Mouse (Mus musculus) c-Kit-positive CD71-positive TER-119-negative erythroid progenitor cells, embryonic 14.5 days (primary cell): Measurements from ENCODE around the gene Tmem182.

Source experiments
- DNase-seq: peaks from one replicate; pipeline ENCODE4 v3.0.0-alpha.2; 2013; ENCODE audit warnings: low read depth

The Tmem182 gene

DNA sequence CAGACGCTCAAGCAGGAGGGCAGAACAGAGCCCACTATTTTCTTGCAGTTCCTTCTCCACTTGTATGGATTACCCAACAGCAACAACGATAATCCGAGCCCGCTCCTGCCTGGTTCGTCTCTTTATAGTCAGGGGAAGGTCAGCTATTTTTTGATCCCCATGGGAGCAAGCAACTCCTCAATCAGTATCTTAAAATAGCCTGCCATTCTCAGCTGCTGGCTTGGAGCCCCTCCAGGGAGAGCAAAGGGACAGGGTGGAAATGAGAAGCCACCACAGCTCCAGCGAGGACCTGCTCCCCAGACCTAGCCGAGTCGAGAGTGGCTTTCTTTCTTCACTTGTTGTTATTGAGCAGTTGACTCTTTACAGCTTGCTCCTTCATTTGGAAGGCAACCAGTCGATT, at the start of gene Tmem182:
Gene Tmem182, plus strand, starts transcription at position 251 of the 400 bp plus-strand sequence.
- no peak for DNase-seq

DNA sequence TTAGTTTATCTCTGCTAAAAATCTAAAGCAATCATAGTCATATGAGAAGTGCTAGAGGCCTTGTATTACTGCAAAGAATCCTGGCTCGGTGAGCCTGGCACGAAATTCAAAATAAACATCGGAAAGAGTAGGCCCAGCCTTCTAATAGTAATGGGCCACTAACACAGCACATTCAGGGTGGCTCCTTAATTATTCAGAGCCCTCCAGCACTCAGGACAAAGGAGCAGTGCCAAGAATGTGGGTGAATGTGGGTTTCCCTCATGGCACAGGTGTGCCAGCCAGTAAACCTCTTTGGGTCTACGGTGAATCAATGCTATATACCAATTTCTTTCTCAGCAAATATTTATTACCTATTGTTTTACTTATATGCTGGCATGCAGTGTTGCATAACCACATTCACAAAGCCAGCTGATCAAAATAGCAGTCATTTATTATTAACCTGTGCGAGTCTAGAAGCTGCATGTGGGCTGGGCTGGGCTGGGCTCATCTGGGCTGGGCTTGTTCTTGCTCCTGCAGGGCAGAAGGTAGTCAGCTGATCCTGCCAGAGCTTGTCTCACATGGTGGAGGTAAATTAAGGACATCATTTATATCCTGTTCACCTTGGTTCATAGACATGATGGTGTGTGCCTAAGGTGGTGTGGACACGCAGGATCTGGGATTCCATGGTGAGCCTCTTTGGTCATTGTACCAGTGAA, 45.5 kb upstream of the Tmem182 start:
- DNase-seq = no peak

DNA sequence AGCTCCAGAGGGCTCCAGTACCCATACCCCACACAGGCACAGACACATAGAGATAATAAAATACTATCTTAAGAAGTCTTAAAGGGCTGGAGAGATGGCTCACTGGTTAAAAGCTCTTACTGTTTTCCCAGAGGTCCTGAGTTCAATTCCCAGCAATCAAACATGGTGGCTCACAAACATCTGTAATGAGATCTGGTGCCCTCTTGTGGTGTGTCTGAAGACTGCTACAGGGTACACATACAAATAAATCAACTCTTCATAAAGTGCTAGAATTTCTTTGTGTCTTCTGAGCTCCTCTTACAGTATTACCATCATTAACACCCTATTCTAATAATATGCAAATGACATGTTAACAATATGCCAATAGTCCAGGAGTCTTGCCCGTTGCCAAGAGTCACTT, 41.4 kb upstream of the Tmem182 start:
- DNase-seq = no peak

DNA sequence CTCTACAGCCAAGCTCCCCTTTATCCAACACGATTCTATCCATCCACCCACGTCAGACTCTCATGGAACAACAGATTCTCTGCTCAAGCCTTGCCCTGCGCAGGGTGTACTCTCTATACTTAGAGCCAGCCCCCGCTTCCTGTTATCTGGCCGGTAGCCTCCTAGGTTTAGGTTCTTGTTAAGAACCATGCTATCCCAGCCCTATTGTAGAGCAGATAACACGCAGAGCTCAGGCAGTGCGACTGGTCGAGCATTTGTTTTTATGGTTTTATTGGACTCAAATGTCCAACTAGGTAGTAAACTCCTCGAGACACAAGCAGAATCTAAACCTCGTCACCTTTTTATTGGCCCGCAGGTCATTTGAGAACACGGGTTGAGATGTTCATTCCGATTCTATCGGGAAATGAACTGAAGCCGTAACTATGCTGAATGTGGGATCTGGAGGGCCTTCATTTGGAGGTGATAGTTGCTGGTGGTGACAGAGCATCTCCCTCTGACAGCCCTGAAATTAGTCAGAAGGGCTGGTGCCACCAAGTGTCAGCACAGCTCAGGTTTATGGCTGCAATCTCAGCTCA, 40.6 kb upstream of the Tmem182 start:
- no peak for DNase-seq

DNA sequence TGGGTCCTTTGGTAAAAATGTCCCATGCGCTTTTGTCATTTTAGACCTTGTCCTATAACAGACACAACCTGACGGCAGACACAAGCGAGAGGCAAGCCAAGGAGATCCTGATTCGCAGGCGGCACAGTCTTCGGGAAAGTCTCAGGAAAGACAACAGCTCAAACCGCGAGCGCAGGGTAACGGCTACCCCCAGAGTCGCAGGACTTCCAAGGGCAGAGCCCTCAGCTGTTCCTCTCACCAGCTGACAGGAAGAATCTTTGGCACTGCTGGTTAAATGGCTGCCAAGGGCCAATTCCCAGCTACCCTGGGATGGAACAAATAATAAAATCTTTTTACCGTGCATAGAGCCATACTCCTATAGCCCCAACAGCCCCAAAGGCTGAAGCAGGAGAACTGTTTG, 39.9 kb upstream of the Tmem182 start:
- no peak for DNase-seq

DNA sequence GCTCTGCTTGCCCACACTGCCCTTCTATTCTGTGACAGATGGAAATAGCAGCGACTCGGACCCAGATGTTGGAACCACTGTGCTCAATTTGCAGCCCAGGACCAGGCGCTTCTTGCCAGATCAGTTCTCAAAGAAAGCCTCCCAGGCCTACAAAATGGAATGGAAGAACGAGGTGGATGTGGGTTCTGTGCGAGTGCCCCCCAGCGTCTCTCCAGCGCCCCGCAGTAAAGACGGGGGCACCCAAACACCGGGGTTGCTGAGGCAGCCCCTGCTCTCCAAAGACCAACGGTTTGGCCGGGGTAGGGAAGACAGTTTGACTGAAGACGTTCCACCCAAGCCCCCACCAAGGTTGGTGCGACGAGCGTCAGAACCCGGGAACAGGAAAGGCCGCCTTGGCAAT, 37.8 kb upstream of the Tmem182 start:
- no peak for DNase-seq

DNA sequence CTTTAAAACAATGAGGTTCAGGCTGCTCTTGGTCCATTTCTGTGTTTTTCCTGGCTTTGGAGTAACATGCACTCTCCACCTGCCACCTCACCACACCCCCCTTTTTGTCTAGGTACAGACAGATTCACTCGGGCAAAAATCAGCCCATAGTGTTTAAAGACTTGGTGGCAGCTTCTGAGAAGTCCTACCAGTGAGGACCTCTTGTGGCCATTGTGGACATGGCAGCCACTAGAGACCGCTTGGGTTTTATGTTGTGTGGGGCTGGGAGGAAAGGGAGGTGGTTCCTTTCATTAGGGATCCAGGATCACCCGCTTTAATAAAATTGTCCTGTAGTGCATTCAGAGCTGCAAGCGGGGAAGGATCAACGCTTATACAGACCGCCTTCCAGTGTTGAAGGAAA, 36.8 kb upstream of the Tmem182 start:
- DNase-seq = peak; percentile 55

DNA sequence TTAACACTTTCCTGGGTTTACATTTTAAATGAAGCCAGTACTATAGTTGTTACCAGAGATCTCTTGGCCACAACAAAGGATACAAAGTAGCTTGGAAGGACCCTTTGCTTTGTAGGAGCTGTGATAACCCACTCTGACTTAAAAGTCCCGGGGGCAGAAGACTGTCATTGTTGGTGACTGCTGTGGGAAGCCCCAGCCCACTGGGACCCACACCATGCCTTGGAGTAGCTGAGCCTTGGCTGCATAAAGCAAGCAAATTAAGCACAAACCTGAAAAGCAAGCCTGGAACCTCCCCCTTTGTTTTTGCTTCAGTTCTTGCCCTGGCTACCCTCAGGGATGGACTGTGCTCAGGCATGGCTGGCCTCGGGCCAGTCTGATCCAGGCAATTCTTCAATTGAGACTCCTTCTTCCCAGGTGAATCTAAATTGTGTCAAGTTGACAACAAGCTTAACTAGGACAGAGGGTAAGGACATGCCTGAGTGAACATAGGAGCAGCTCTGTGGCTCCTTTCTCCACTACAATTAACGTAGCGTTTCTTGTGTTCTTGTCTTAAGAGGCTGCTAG, 36.0 kb upstream of the Tmem182 start:
- no peak for DNase-seq

DNA sequence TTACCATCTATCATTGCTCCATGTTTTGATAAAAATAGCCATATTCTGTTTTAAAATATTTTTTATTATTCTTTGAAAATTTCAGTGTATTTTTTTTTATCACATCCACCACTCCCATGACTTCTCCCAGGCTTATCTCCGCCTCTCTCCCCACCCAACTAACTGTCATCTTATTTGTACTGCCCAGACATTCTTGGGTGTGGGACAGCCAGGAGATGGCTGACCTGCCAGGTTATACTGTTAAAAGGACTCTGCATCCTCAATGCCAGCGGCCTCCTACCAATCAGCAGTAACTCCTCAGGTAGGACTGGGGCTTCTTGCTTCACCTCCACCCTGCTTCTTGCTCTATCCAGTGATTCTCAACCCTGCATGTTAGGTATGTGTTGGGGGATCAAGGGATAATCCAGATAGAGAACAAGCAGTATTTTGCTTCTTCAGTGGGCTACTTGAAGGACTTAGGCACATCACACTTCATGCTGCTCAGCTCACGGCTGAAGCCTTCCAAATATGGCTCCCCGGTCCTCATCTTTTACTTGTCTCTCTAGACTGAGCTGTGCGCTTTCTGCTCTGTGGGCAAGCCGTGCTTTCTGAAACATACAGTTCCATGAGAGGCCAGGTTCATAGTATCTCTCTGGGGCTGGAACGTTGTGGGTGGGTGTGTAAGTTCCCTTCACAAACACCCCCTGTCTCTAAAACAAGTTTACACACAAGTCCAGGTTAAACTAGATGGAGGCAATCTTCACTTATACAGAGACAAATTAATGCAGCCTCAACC, 34.0 kb upstream of the Tmem182 start:
- no peak for DNase-seq

DNA sequence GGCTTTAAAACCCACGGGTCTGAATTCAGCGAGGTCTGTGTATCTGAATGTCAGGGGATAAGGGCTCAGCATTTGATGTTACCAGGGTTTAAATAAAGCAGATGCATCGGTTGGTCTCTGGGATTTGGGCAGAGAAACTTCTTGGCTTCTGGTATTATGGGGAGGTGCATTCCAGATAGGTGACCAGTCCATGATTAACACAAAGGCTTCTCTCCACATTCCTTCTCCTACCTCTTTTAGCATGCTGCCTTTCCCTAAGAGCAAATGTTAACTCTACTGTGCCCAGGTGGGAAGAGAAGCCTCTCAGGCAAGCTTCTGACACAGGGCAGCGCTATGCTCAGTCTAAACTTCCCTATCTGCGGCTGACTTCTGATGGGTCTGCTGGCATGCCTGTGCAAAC, 32.2 kb upstream of the Tmem182 start:
- DNase-seq = no peak

DNA sequence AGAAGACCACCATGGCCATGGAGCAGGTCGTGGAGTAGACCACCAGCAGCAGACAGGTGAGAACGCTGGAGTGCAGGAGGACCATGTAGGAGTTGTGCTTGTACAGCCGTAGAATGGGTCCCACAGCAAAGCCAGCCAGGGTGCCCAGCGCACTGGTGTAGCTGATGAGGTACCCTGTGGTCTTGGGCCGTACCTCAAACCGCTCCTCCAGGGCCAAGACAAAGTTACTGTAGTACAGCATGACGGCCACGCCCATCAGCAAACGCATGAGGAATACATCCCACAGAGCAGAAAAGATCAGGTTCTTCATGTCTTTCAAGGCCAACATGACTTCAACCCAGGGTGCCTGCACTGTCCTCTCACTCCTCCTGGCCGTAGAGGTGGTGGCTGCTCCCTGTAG, 31.4 kb upstream of the Tmem182 start:
- no peak for DNase-seq

DNA sequence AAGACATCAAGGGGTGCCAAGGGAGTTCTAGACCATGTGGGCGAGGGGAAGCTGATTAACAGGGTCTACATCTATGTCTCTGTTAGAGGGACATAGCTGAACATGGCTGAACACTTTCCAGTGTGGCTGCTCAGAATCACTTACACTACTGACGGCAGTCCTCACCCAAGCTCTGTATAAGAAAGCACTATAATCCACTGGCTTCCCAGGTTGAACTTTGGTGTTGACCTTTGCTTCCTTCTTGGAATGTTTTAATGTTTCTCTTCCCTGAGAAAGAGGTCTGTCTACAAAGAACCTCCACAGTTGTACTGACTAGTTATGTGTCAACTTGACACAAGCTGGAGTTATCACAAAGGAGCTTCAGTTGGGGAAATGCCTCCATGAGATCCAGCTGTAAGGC, 29.3 kb upstream of the Tmem182 start:
- no peak for DNase-seq

DNA sequence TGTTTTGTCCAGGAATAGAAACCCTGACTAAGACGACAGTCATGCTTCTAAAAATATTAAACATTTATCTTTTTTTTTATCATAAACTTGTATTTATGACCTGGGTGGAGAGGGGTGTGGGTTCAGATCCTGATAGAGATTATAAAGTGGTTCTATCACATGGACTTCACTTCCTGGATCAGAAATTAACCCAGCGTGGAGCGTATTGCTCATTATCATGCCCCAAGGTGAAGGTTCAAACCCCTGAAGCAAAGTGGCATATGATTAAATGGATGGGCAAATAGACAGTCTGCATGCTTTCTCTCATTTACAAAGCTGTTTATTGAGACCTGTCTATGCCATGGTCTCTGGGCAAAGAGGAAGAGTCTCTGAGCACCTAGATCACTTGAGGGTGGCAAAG, 28.6 kb upstream of the Tmem182 start:
- DNase-seq = no peak

DNA sequence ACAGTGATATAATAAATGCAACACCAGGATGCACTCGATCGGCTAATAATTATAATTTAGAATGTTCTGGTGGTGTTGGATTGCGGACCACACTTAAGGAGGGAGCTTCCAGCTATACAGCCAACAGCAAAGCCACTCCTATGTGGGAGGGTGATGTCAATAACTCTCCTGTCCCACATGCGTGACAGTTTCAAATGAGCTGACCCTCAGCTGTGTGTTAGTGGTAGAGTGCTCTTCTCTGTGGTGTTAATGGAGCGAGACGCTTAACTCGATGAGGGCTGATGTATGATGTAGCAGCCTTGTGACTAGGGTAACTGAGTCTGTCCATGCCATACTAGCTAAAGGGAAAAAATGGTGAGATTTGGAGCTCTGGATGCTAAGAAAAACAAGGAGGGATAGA, 22.0 kb upstream of the Tmem182 start:
- DNase-seq = no peak

DNA sequence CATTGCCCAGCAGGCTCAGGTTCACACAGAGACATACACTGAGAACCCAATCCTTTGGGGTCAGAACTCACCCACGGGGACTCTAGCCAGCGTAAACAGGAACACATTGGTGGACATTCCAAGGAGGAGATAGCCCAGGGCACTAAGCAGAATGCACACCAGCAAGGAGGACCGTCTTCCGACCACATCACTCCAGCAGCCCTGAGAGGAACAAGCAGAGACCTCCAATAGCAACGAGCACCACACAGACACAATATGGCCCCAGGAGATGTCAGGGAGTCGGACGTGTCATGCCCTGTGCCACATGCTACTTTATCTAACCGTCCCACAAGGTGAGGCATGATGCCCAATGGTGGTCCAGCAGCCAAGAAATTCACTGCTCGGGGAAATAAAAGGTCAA, 21.1 kb upstream of the Tmem182 start:
- no peak for DNase-seq

DNA sequence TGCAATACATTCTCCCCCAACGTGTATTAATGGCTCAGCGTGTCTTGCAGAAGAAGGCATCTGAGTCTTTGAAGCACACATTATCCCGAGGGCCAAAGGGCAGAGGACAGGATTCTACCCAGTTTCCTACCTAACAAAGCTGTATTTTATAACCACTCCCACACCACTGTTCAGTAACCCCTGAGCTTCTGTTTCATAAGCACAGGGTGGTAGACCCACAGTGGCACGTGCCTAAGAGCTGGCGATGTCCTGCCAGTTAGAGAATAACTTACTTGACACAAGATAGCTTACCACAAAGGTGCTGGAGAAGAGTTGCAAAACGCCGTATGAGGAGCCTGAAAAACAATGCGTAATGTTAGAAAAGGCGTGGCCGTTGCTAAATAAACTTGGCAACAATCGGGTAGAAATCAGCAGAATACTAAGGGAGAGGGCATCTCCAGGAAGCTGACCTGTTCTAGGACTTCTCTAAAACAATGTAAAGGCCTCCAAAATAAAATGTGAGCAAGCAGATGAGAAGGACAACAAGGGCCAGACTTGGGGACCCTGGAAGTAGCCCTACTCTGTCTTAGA, 19.4 kb upstream of the Tmem182 start:
- no peak for DNase-seq

DNA sequence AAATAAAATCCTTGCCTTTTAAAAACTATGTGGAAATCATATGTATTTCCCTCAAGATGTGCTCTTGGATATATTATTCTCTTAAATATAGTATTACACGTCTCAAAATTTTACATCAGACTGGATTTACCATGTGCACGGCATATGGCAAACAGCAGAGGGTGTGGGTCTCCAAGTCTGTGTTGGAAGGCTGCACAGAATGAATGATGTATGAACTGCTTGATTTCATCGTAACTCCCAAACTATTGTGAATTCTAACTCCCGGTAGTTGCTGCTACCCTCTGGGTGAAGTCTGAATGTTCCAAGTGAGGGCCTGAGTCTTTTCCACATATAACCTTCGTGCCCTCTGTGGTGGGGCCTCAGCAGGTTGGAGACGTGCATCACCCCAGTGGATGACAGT, 16.4 kb upstream of the Tmem182 start:
- DNase-seq = no peak

DNA sequence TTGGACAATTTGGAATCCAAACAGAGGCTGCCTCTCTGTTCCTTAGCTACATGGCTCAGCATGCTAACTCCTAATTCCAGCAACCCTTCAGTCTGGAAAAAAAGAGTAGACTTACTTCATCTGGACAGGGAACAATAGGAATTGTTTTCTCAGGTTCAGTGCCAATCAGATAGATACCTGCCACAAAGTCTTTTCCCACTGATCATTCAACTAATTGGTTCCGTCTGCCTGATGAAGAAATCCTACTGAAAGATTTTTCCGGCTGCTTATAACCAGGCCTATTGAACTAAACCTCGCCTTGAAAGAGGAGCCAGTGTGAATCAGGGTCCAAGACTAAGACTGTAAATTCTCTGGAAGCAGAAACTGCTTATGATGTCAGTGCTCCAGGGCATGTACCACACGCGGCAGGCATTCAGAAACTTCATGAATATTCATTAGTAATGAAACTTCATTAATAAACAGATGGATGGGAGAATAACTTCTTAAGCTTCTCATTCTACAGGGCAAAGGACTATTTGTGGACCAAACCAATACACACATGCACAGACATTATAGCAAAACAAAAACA, 15.7 kb upstream of the Tmem182 start:
- no peak for DNase-seq

DNA sequence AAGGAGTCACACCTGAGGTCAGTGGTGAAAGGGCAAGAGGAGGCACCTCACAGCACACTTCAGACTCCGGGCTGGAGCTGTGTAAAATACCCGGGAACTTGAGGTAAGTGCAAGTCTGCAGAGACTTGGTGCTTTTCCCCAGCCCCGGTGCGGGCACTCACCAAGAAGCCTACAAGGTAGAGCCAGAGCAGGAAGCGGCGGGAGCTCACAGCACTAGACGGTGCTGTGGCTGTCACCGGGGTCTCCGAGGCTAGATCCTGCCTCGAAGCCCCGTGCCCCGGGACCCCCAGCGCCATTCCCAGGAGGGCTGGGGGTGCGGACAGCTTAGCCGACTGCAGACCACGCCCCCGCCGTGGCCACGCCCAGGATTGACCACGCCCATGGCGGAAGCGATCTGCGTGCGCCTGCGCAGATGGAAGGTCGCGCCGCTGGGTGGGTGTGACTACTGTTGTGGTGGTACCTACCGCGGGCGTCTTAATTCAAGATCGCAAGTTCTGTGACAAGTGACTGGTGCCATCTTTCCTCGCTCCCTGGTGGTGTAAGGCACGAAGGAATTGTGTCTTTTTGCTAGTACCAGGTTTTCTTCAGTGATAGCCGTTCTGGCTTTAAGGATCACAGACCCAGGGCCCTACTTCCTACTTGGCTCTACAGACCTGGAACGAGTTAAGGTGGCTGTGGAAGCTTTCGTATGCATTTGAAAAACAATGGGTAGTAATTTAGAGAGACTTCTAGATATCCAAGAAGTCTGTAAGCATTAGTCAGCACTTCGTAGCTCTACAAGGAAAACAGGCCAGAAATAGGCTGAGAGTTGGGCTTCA, 14.9 kb upstream of the Tmem182 start, which contains the start of gene Mfsd9:
Gene Mfsd9, minus strand, starts transcription at position 364 of the 818 bp plus-strand sequence.
- DNase-seq = peak; percentile 66

DNA sequence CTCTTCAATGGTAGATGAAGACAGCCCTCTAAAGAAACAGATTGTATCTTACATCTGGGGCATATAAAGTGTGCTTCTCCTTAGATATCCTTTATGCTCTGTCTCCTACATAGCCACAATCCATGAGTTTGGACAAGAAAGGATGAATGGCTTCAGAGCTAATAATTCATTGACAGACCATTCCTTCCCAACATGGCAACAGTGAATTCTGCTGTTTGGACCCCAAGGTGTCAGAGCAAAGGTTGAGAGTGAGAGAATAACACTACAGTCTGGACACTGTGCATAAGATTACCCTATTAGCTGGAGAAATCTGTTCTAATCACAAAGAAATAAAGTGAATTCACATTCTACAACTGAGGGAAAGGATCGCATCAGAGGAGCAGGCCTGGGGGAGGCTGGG, 9.9 kb upstream of the Tmem182 start:
- no peak for DNase-seq

DNA sequence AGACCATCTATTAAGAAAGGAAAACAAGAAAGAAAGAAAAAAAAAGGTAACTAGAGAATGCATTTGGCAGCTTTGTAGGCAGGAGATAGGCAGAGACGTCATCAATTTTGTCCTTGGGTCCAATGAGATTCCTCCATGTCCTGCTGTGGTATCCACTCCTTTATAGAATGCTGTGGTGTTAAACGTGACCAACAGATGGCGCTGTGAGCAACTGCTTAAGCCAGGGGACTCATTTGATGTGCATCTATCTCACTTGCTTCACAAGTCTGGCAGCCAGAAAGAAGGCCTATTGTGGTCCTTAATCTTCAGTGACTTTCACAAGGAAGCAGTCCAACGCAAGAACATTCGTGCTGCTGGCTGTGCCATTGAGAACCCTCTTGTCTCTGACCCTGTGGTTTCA, 8.1 kb upstream of the Tmem182 start:
- peak; percentile 65 for DNase-seq
